Mouse (Mus musculus) Patski (cell line): ENCODE data around the gene Cmss1. TPM values are rescaled to one million over a fixed set of nuclear protein-coding genes. Genes with fewer than 3 reads are reported as not detected.

Experiments
- ATAC-seq: fragments of 100-300 bp; one replicate; pipeline ENCODE4 v1.8.0; 2021
- CTCF ChIA-PET: fragments of 350-600 bp; sonication (Branson Sonifier 250); formaldehyde crosslinking; loops from one replicate; lab custom pipeline; 2022; ENCODE audit warnings: inconsistent platforms; lab: Charles Lee
- POLR2A ChIA-PET: fragments of 350-600 bp; sonication (Branson Sonifier 250); formaldehyde crosslinking; loops from one replicate; lab custom pipeline; 2022; ENCODE audit warnings: antibody characterized with exemption, inconsistent platforms; lab: Charles Lee
- DNase-seq: peaks from one replicate; pipeline ENCODE4 v3.0.0-alpha.2; 2011; ENCODE audit warnings: low read depth, low spot score
- H3K27me3 ChIP-seq: fragments of 371-371 bp; one replicate; pipeline ENCODE4 v1.5.1; 2021
- CTCF ChIP-seq: fragments of 100-300 bp; IDR thresholded peaks from one replicate; pipeline ENCODE4 v1.5.1; 2021
- in situ Hi-C: fragments of 300-500 bp; cut with MboI; formaldehyde crosslinking; loops from 3 replicates; pipeline ENCODE4 v1.11.1; 2018; ENCODE audit warnings: low pct_unique_long_range_greater_than_20kb, mixed read lengths
- polyA plus RNA-seq: library from polyadenylated mRNA; unstranded; gene quantifications from one replicate; pipeline ENCODE4 v1.2.3, GENCODE M21; 2021

Cmss1 gene
- polyA plus RNA-seq, 1 experiment from 2014 or later: 13.8 TPM

DNA sequence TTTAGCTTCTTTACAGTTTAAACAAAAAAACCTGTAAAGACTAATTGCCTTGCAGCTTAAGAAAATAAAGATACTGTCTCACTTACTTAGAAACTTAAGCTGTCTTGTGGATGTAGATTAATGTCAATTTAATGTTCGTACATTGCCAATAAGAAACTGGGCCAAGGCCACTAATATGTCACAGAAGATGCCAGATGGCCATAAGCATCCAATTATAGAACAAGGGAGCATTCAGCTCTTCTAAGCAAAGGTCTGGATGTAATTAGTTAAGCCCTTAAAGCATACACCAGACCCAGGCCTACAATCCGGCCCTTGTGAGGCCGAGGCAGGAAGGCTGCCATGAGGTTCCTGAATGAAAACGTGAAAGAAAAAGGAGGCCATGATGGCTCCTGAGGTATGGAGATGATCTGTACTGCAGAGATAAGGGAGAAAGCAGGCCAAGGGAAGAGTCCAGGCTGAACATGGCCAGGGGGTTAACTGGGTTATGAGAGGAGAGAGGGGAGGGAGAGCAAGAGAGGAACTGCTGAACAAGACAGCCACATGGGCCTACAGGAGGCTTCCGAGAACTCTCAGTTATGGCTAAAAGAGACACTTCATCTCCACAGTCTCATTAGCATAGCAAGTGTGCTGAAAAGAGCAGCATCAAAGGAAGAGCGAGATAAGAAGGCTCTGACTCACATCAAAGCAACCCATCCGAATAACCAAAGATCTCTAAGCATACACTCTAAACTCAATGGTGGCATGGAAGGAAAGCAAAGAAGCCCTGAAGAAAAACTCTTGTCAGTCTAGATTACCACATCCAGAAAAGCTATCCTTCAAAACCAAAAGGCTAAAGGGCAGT, 287.2 kb downstream of the Cmss1 start:
- POLR2A ChIA-PET: no interaction called here
- no peaks in the 10 kb centered on the region for H3K27me3 ChIP-seq
- in situ Hi-C loops: no loop called here
- CTCF ChIA-PET: interaction anchor here (1.8 kb wide), 1 partner anchor 11 kb away, joined by 4 read pairs; no protein-coding TSS in a partner anchor
- TF ChIP-seq CTCF: no peak
- no peak for DNase-seq
- no peak for ATAC-seq

DNA sequence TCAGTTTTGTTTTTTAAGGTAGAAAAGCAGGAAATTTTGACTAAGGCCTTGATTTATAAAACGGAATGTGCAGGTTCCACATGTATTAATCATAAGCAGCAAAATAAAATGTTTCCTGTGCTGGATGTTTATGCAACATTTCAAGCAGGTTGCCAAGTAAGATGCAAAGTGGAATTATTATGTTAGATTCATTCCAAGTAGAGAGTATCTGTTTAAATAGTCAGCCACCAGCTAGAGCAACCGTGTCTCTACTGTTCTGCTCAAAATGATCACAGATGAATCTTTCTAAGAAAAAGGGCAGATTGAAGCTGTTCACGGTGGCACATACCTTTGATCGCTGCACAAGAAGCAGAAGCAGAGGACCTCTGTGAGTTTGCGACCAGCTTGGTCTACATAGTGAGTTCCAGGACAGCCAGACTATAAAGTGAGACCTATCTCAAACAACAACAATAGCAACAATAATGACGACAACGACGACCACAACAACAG, 288.0 kb downstream of the Cmss1 start:
- ATAC-seq (no peak), DNase-seq (no peak)
- no peaks in the 10 kb centered on the region for H3K27me3 ChIP-seq
- POLR2A ChIA-PET: no interaction called here
- in situ Hi-C loops: no loop called here
- no peak for TF ChIP-seq CTCF
- CTCF ChIA-PET: interaction anchor here (1.2 to 2.2 kb wide), 3 partner anchors 10 to 75 kb away, joined by 4 to 5 read pairs (median 4); no protein-coding TSS in a partner anchor

DNA sequence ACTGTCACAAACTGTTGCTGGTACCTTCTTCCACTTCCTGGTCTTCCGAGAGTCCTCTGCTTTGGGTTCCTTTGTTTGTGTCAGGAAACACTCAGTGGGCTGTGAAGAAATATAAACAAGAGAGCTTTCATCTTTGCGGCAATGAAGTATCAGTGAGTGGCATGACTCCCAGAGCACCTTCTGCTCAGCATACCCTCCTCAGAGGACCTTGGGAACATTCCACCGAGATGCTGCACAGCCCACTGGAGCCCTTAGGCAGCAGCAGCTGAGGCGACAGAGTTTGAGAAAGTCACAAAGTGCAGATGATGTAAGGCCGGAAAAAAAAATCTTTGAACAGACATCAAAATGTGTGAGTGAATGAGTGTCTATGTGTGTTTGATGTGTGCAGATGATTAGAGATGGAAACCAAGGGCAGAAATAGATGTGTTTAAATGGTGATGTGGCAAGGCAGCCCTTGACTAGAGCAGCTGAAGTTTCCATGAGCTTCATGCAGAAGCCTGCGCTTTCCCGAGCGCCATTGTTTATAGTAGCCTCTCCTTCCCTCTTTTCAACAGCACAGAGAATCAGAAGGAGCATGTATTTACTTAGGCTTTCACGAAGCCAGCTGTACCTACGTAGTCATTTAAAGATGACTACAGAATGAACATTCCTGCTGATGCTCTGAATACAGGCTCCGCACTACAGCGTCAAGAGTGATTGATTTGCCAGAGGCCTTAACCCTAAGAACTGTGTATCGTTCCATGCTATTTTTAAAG, 288.6 kb downstream of the Cmss1 start:
- no peak for ATAC-seq

DNA sequence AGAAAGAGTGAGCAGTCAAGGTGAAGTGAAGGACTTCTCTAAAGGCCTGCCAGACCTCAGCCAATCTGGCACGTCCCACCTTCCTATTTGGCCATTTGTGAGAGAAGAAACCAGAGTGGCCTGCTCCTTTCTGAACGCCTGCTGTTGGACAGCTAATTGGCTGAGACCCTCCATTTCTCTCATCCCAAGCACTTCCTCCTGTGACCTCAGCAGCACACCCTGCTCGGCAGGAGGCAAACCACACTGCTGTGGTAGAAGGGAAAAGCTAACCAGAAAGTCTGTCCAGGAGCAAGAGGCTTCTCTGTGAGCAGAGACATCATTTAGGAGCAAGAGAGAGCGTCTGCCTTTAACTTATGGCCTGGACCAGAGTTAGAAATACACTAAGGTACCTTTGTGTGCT, 289.5 kb downstream of the Cmss1 start:
- ChIA-PET POLR2A (no interaction called here), CTCF (interaction anchor here (1.1 to 2.2 kb wide), 2 partner anchors 12 to 81 kb away, joined by 3 to 5 read pairs; no protein-coding TSS in a partner anchor)
- ATAC-seq: no peak
- no peak for TF ChIP-seq CTCF
- no peak for DNase-seq
- H3K27me3 ChIP-seq: no peaks in the 10 kb centered on the region
- in situ Hi-C loops: no loop called here

More for the DNA sequence above, 288.6 kb downstream of the Cmss1 start:
- H3K27me3 ChIP-seq: no peaks in the 10 kb centered on the region
- DNase-seq: no peak
- in situ Hi-C loops: no loop called here
- ChIA-PET POLR2A (no interaction called here), CTCF (interaction anchor here (1.1 to 2.2 kb wide), 4 partner anchors 10 to 81 kb away, joined by 3 to 5 read pairs (median 4); no protein-coding TSS in a partner anchor)
- no peak for TF ChIP-seq CTCF

DNA sequence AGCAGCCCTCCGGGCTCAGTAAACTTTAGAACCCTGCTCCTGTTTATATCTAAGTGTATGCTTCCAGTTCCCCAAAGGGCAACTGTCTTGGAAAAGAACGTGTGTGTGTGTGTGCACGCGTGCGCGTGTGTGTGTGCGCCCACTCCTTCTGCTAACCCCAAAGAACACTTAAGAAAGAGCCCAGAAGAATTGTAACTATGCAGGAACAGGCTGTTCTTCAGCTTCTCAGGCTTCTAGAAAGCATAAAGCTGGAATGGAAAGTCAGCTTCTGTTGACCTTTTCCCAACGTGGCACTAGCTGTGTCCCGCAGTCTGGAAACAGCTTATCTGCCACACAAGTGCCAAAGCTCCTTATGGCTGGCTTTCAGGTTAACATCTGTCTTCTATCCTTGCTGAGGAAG, 291.6 kb downstream of the Cmss1 start:
- in situ Hi-C loops: no loop called here
- H3K27me3 ChIP-seq: no peaks in the 10 kb centered on the region
- no peak for DNase-seq
- no peak for ATAC-seq
- ChIA-PET POLR2A (no interaction called here), CTCF (interaction anchor here (1.2 to 1.6 kb wide), 2 partner anchors 10 to 71 kb away, joined by 3 to 5 read pairs; no protein-coding TSS in a partner anchor)
- no peak for TF ChIP-seq CTCF

DNA sequence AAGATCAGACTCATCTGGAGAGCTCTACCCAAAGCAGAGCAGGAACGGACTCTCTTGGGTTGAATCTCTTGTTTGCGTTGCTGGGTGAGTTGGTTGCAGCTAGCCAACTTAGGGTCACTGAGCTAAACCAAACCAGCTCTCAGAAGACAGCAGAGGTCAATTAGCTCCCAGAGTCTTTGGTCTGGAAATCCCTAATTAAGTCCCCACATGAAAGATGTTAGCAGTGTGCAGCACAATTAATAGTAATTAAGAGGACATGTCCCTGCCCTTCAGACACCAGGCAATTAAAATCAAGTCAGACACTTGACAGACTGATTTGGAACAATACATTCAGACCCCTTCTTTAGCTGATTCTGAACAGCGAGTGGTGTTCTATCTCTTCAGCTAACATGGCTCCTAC, 292.4 kb downstream of the Cmss1 start:
- ChIA-PET CTCF (interaction anchor here (1.6 kb wide), 1 partner anchor 11 kb away, joined by 5 read pairs; no protein-coding TSS in a partner anchor), POLR2A (no interaction called here)
- no peak for TF ChIP-seq CTCF
- H3K27me3 ChIP-seq: no peaks in the 10 kb centered on the region
- DNase-seq (no peak), ATAC-seq (no peak)
- in situ Hi-C loops: no loop called here

DNA sequence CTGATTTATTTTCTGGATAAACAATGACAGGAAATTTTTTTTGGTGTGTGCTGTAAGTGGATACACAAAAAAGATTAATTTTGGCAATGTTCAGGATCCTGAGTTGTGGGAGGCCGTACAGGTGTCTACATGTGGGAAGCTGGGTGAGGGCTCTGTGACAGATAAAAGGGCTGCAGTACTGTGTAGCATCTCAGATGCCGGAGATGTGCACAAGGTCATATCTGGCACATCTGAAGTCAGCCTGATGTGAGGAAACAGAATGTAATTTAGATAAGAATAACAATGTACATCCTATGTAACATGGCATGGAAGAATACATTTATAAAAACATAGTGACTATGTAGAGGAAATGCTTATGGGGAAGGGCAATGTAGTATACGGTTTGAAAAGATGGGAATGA, 293.2 kb downstream of the Cmss1 start:
- ATAC-seq (no peak), DNase-seq (no peak)
- in situ Hi-C loops: no loop called here
- no peak for TF ChIP-seq CTCF
- H3K27me3 ChIP-seq: no peaks in the 10 kb centered on the region
- ChIA-PET CTCF (interaction anchor here (1.6 kb wide), 1 partner anchor 12 kb away, joined by 5 read pairs; no protein-coding TSS in a partner anchor), POLR2A (no interaction called here)

DNA sequence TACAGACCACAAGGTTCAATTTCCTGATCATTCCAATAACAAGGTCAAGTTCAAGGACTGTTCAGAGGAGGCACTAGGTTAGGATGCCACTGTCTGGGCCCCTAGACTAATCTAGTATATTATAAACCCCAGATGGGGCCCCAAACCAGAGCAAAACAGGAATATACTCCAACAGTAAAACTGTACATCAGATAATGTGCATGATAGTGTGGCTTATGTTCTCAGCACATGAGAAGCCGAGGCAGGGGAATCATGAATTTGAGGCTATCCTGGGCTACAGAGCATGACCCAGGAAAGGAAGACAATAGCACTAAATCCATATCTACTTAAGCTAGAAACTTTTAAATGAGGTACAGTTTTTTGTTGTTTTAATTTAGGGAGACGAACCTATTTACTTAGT, 294.5 kb downstream of the Cmss1 start:
- ChIA-PET CTCF (no interaction called here), POLR2A (no interaction called here)
- ATAC-seq: no peak
- no peak for TF ChIP-seq CTCF
- no peaks in the 10 kb centered on the region for H3K27me3 ChIP-seq
- in situ Hi-C loops: no loop called here
- no peak for DNase-seq

DNA sequence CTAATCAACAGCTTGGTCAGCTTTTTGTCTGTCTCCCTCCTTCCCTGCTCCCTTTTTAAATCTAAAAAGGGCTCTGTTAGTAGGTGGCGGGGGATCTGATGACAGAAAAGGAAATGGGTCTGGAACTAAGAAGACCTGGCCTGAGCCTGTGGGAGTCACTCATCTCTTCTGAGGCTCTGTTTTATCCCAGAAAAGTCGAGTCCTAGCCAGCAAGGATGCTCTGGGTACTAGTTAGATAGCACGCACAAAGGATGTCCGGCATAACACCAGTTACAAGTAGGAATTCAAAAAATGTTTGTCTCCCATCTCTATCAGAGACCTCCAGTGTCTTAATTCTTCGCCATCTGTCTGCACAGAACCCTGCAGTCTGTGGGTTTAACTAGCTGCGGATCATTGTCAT, 301.2 kb downstream of the Cmss1 start:
- in situ Hi-C loops: no loop called here
- no peak for DNase-seq
- POLR2A ChIA-PET: no interaction called here
- no peaks in the 10 kb centered on the region for H3K27me3 ChIP-seq
- ATAC-seq: no peak
- CTCF ChIA-PET: no interaction called here
- no peak for TF ChIP-seq CTCF

DNA sequence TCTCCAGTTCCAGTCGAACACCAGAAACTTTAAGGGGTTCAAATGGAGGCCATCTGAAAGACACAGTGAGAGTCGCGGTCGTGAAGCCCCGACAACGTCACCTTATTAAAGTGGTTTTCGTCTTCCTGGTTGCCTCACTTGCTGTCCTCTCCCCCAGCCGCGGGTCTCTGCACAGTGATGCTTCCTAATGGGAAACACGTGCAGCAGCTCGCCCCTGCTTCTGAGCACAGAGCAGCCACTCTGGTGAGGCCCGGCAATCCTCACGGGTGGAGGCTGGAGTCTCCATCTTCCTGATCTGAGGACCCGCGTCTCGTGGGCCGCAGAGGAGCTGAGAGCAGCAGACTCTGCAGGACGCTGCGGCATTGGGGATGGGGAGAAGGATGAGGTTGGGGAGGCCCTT, 302.9 kb downstream of the Cmss1 start:
- in situ Hi-C loops: no loop called here
- ATAC-seq (no peak), DNase-seq (no peak)
- no peaks in the 10 kb centered on the region for H3K27me3 ChIP-seq
- POLR2A ChIA-PET: no interaction called here
- CTCF ChIA-PET: no interaction called here
- no peak for TF ChIP-seq CTCF
